Mouse (Mus musculus) bone marrow macrophage, adult 2 months (primary cell): Measurements from ENCODE around the gene Chchd3.

Experiments used
- CTCF ChIP-seq: IDR thresholded peaks from 2 replicates; pipeline ENCODE4 v1.5.1; 2012; ENCODE audit warnings: low read depth, mild to moderate bottlenecking, low read length, moderate library complexity
- POLR2A ChIP-seq: IDR thresholded peaks from 2 replicates; pipeline ENCODE4 v1.6.1; 2012; ENCODE audit warnings: mild to moderate bottlenecking, low read depth, low read length, borderline replicate concordance

DNA sequence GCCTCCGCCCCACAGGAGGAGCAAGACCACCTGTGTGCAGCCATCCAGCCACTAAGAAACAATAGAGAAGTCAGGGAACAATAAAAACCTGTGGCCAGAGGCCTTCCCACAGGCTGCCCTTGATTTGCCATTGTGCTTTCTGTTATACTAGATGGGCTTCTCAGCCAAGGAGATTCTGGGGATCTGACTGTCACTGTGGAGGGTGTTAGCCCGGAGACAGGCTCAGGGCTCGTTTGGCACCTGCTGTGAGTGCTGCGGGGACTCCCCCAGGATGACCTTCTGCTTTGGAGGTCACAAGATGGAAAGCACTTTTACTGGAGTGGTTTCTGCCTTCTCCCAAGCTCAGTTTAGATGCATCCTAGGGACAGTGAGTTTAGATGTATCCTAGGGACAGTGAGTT lies 262.5 kb downstream of the Chchd3 start:
- no peak for TF ChIP-seq POLR2A
- TF ChIP-seq CTCF = no peak
